Mouse (Mus musculus) CH12.LX (cell line): ENCODE data around the gene Rangrf. TPM values are rescaled to one million over a fixed set of nuclear protein-coding genes. Genes with fewer than 3 reads are reported as not detected.
"Not testable (repeated sequence)": the region's sequence is repeated elsewhere in the genome, so short reads cannot be mapped to it uniquely, and the experiment has no call there.

Source experiments
- DNase-seq: peaks from one replicate; pipeline ENCODE4 v3.0.0-alpha.2; 2013; ENCODE audit errors: extremely low read depth
- H3K27ac ChIP-seq: 2 replicates; pipeline ENCODE4 v1.5.1; 2012; ENCODE audit warnings: low read depth, mild to moderate bottlenecking, control low read depth, moderate library complexity; ENCODE audit not compliant: insufficient read depth
- H3K27me3 ChIP-seq: replicated peaks from 2 replicates; pipeline ENCODE3; 2012; ENCODE audit warnings: inconsistent platforms
- H3K36me3 ChIP-seq, 2 experiments: replicated peaks in 1 of 2; 2 replicates each; pipeline versions ENCODE3 to v1.6.1; 2012; ENCODE audit warnings: inconsistent platforms in 1 of 2, low read length in 1 of 2, mild to moderate bottlenecking in 1 of 2, mixed read lengths in 1 of 2, moderate library complexity in 1 of 2; ENCODE audit not compliant: control insufficient read depth in 1 of 2, insufficient read depth in 1 of 2
- H3K4me1 ChIP-seq, 2 experiments: 2 replicates each; pipeline ENCODE4 v1.6.1; 2012; ENCODE audit warnings: inconsistent platforms in 1 of 2, moderate library complexity in 1 of 2; ENCODE audit not compliant: insufficient read depth in 2 of 2, control insufficient read depth in 1 of 2
- H3K4me2 ChIP-seq: 2 replicates; pipeline ENCODE4 v1.6.1; 2012; ENCODE audit warnings: low read depth, mild to moderate bottlenecking, control low read depth; ENCODE audit not compliant: poor library complexity, insufficient read depth, severe bottlenecking
- H3K4me3 ChIP-seq, 3 experiments: fragments of 150-350 bp in 1 of 3; sonication (generic) in 1 of 3; replicated peaks in 1 of 3; 2 replicates each; pipeline versions ENCODE3 to v1.5.1; 2011 to 2012; ENCODE audit warnings: low read depth in 2 of 3, low read length in 2 of 3, mild to moderate bottlenecking in 2 of 3, moderate library complexity in 2 of 3, control low read depth in 1 of 3, improper control_type of control experiment in 1 of 3, inconsistent platforms in 1 of 3, mixed read lengths in 1 of 3; ENCODE audit not compliant: poor library complexity in 1 of 3
- H3K79me2 ChIP-seq: replicated peaks from 2 replicates; pipeline ENCODE4 v1.6.1; 2012; ENCODE audit warnings: mild to moderate bottlenecking, moderate library complexity; ENCODE audit not compliant: control insufficient read depth, poor library complexity, insufficient read depth, severe bottlenecking; ENCODE audit errors: extremely low read depth
- H3K9ac ChIP-seq: 2 replicates; pipeline ENCODE4 v1.6.1; 2012; ENCODE audit warnings: low read depth, mild to moderate bottlenecking, control low read depth, moderate library complexity; ENCODE audit not compliant: insufficient read depth
- H3K9me3 ChIP-seq: replicated peaks from 2 replicates; pipeline ENCODE3; 2012; ENCODE audit warnings: low read length, inconsistent platforms, mixed read lengths
- CTCF ChIP-seq, 2 experiments: IDR thresholded peaks in 1 of 2; conservative IDR thresholded peaks in 1 of 2; 2 replicates each; pipeline ENCODE4 v1.5.1; 2011 to 2012; ENCODE audit warnings: low read depth in 2 of 2, low read length in 2 of 2, improper control_type of control experiment in 1 of 2, inconsistent platforms in 1 of 2, mild to moderate bottlenecking in 1 of 2, moderate library complexity in 1 of 2
- E2F4 ChIP-seq: IDR thresholded peaks from 2 replicates; pipeline ENCODE4 v1.6.1; 2011; ENCODE audit warnings: low read depth, low read length, improper control_type of control experiment; ENCODE audit not compliant: insufficient replicate concordance
- GABPA ChIP-seq: IDR thresholded peaks from 2 replicates; pipeline ENCODE4 v1.6.1; 2012; ENCODE audit warnings: low read depth, low read length, improper control_type of control experiment, inconsistent platforms; ENCODE audit not compliant: insufficient replicate concordance
- HCFC1 ChIP-seq: IDR thresholded peaks from 2 replicates; pipeline ENCODE4 v1.6.1; 2012; ENCODE audit warnings: low read depth, mild to moderate bottlenecking, inconsistent platforms, low read length, improper control_type of control experiment
- JUND ChIP-seq: conservative IDR thresholded peaks from 2 replicates; pipeline ENCODE4 v1.6.1; 2011; ENCODE audit warnings: low read depth, low read length, improper control_type of control experiment
- MEF2A ChIP-seq: IDR thresholded peaks from 2 replicates; pipeline ENCODE4 v1.6.1; 2014; ENCODE audit warnings: low read depth, mild to moderate bottlenecking, inconsistent platforms, low read length, improper control_type of control experiment, borderline replicate concordance
- NELFE ChIP-seq: IDR thresholded peaks from 2 replicates; pipeline ENCODE4 v1.6.1; 2011; ENCODE audit warnings: low read depth, low read length, improper control_type of control experiment
- POLR2A ChIP-seq: IDR thresholded peaks from 2 replicates; pipeline ENCODE4 v1.6.1; 2011; ENCODE audit warnings: low read depth, mild to moderate bottlenecking, improper control_type of control experiment, low read length
- POLR2AphosphoS2 ChIP-seq: IDR thresholded peaks from 2 replicates; pipeline ENCODE4 v1.6.1; 2011; ENCODE audit warnings: low read depth, low read length, improper control_type of control experiment
- SIN3A ChIP-seq: IDR thresholded peaks from 2 replicates; pipeline ENCODE4 v1.6.1; 2012; ENCODE audit warnings: low read length, improper control_type of control experiment, inconsistent platforms
- TBP ChIP-seq: conservative IDR thresholded peaks from 2 replicates; pipeline ENCODE4 v1.6.1; 2011; ENCODE audit warnings: low read depth, low read length, improper control_type of control experiment
- USF2 ChIP-seq: conservative IDR thresholded peaks from 2 replicates; pipeline ENCODE4 v1.6.1; 2011; ENCODE audit warnings: low read depth, low read length, improper control_type of control experiment
- ZKSCAN1 ChIP-seq: IDR thresholded peaks from 2 replicates; pipeline ENCODE4 v1.6.1; 2012; ENCODE audit warnings: low read depth, inconsistent platforms, low read length, improper control_type of control experiment, borderline replicate concordance
- ZNF384 ChIP-seq: IDR thresholded peaks from 2 replicates; pipeline ENCODE4 v1.6.1; 2012; ENCODE audit warnings: low read depth, low read length, improper control_type of control experiment, inconsistent platforms
- dilution Hi-C: fragments of 300-500 bp; cut with MboI; formaldehyde crosslinking; loops from 2 replicates; pipeline ENCODE4 v1.14.3; 2020; ENCODE audit warnings: low sequenced_read_pairs; ENCODE audit not compliant: extremely low pct_unique_long_range_greater_than_20kb, extremely low pct_ligation_motif_present
- in situ Hi-C: fragments of 300-500 bp; cut with MboI; formaldehyde crosslinking; loops from 3 replicates; pipeline ENCODE4 v1.14.3; 2019; ENCODE audit warnings: low sequenced_read_pairs, low pct_ligation_motif_present, low pct_unique_long_range_greater_than_20kb, mixed read lengths
- polyA plus RNA-seq: library from polyadenylated mRNA; unstranded; fragments of >175 nt; gene quantifications from 2 replicates; pipeline ENCODE4 v1.2.1, GENCODE M21; 2012; ENCODE audit warnings: low read depth; ENCODE audit not compliant: insufficient read length
- total RNA-seq, 2 experiments: library from RNA; depleted of rRNA; stranded (reverse); fragments of 300-350 nt in 1 of 2; fragments of >200 nt in 1 of 2; gene quantifications; 2 replicates each; pipeline ENCODE4 v1.2.3; 2012 to 2014

Rangrf gene
- total and polyA plus RNA-seq, 3 experiments, result 106 to 158 (median 111) TPM

GRCm38 (mm10) chr11:68936951-68937350 lies 38.0 kb downstream of the Rangrf start:
- H3K9me3 ChIP-seq, in situ Hi-C loops, H3K79me2 ChIP-seq, DNase-seq, H3K27me3 ChIP-seq, H3K27ac ChIP-seq, H3K9ac ChIP-seq, H3K4me3 ChIP-seq, H3K4me2 ChIP-seq, dilution Hi-C loops, H3K36me3 ChIP-seq: not testable (repeated sequence)
- 0 out of 2 replicates have a peak, but pooled peaks have one; percentile 59 for TF ChIP-seq TBP
- peaks cover 5 to 32% of the 10 kb centered on the region in 2 experiments for H3K4me1 ChIP-seq

DNA sequence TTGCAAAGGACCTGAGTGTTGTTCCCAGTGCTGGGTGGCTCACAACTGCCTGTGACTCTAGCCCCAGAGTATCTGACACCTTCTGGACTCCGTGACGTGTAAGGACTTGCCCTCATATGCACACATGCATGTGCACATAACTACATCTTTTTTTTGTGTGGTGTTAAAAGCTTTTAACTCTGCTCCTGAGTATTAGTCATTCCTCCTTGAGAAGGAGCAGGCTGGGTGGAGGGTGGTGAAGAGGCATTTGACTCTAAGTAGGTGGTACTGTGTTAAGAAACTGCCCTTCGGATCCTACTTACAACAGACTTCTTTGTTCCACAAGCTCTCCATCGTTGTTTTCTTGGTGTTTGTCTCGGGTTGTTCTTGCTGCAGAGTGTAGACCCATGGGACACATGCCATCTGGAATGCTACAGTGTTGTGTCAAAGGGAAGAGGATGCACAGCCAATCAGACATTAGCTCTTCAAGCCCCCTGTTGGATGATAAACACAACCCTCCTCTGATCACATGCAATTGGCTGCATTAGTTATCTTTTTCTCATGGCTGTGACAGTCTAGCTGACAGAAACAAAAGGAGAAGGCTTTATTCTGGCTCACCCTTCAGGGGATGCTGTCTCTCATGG lies 41.0 kb downstream of the Rangrf start:
- in situ Hi-C loops, result no loop called here
- no peak for TF ChIP-seq ZNF384
- TF ChIP-seq ZKSCAN1, result no peak
- no peak for TF ChIP-seq NELFE
- no peak for TF ChIP-seq MEF2A
- DNase-seq, result no peak
- peaks cover 10% of the 10 kb centered on the region for H3K27me3 ChIP-seq
- H3K36me3 ChIP-seq, result no peaks in the 10 kb centered on the region
- H3K79me2 ChIP-seq, result no peaks in the 10 kb centered on the region
- dilution Hi-C loops, result no loop called here
- H3K4me1 ChIP-seq, result peaks cover 5 to 16% of the 10 kb centered on the region in 2 experiments
- no peak overlapping the region for H3K27ac ChIP-seq
- no peak overlapping the region for H3K9ac ChIP-seq
- no peaks in the 10 kb centered on the region for H3K9me3 ChIP-seq
- no peak overlapping the region for H3K4me2 ChIP-seq
- no peak overlapping the region for H3K4me3 ChIP-seq

DNA sequence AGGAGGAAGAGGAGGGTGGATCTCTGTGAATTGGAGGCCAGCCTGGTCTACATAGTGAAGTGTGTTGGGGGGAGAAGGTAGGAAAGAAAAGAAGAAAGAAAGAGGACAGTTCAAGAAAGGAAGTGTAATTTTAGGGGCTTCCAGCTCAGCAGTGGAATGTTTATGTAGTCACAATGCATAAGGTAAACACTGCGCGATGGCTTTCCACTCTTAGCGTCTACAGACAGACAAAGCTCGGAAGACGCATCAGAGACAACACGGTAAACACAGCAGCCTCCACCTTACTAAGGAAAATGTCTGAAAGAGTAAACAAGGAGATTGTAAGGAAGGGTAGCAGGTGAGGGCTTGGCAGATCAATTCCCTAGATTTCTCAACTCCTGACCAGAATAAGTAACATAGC lies 45.0 kb downstream of the Rangrf start:
- dilution Hi-C loops (no loop called here), in situ Hi-C loops (no loop called here)
- Histone ChIP-seq H3K27me3 (peaks cover 29% of the 10 kb centered on the region), H3K36me3 (no peaks in the 10 kb centered on the region), H3K4me2 (no peak overlapping the region), H3K9ac (no peak overlapping the region), H3K9me3 (no peaks in the 10 kb centered on the region), H3K79me2 (no peaks in the 10 kb centered on the region), H3K27ac (no peak overlapping the region), H3K4me3 (no peak overlapping the region), H3K4me1 (peaks cover 5 to 13% of the 10 kb centered on the region in 2 experiments)
- no peak for DNase-seq
- TF ChIP-seq USF2 (no peak), TBP (no peak), POLR2A (no peak), JUND (no peak), SIN3A (no peak), ZKSCAN1 (no peak), GABPA (no peak), POLR2AphosphoS2 (no peak), HCFC1 (no peak), E2F4 (no peak), CTCF (conservative IDR thresholded peaks at IDR 0.05 in 1 of 2, IDR thresholded peaks at IDR 0.05 in 1 of 2; ENCODE audit: low read depth in 2 of 2, low read length in 2 of 2) (no peak)
